Mouse (Mus musculus): ENCODE data around the gene Epc2.
"Not testable (repeated sequence)": the region's sequence is repeated elsewhere in the genome, so short reads cannot be mapped to it uniquely, and the experiment has no call there.

Epc2 gene

GRCm38 (mm10) chr2:49471641-49472355 lies 20.5 kb downstream of the Epc2 start:
- no peak for DNase-seq (ENCODE audit: low spot score in 2 of 2)

DNA sequence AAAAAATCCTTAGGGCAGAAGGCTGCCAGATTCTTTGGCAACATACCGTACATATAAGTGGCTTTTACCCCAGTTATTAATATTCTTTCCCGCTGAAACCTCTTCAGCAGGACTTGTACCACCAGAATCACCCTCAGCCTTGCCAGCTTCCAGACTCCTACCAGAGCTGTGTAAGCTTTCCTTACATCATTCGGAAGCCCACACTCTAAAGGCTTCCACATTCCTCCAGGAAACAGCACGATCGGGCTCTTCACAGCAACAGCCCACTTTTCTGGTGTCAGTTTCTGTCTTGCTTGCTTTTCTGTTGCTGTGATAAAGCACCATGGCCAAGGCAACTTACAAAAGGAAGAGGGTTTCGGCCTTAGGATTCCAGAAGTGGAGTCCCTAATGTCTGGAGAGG lies 21.2 kb downstream of the Epc2 start:
- DNase-seq (ENCODE audit: low spot score in 2 of 2), result no peak

DNA sequence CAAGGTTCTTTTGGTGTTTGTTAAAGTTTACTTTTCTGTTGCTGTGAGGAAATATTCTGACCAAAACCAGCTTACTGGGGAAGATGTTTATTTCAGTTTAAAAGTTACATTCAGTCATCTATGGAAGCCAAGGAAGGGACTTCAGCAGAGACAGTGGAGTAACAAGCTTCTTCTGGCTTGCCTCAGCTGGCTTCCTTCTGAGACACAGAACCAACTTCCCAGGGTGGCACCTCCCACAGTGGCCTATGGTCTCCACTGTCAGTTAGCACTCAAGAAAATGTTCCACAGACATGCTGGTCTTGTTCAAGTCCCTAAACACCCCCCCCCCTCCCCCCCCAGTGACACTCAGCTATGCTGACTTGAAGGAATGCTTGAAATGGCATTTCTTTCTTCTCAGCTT lies 30.9 kb downstream of the Epc2 start:
- no peak for DNase-seq (ENCODE audit: low spot score in 2 of 2)

- no peak for DNase-seq (ENCODE audit: low spot score in 2 of 2)
These were observed 32.1 kb downstream of the Epc2 start for GRCm38 (mm10) chr2:49483382-49483781.

DNA sequence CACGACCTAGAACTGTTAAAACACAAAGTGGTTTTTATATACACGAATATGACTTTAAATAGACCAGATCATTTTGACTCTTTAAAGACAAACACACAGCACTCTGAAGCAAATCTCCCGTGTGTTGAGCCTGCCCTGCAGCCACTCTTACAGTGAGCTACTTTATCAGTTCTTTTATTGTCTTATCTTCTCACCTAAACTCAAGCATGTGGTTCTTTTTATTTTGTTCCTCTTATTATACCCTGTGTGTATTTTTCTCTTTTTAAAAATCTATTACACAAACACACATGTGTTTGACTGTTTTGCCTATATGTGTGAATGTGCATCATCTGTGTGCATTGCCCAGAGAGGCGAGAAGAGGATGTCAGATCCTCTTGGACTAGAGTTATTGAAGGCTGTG lies 50.1 kb downstream of the Epc2 start:
- no peak for DNase-seq (ENCODE audit: low spot score in 2 of 2)

DNA sequence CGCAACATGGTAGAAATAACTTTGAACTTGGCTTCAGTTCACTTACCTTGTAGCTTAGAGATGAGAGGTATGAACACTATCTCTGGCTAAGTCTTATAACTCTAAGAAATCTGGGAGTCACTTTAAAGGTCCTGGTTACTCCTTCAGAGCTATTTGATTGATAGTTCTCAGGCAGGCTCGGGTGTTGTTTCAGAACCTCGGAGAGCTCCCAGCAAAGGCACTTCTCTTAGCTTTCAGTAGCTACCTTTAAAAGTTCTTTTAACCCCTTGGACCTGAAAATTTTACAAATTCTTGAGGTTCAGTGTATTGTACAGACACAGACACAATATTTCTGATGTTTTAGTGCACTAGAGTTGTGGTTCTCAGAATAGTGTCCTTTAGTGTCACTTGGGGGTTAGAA lies 52.3 kb downstream of the Epc2 start:
- DNase-seq (ENCODE audit: low spot score in 2 of 2), result no peak

DNA sequence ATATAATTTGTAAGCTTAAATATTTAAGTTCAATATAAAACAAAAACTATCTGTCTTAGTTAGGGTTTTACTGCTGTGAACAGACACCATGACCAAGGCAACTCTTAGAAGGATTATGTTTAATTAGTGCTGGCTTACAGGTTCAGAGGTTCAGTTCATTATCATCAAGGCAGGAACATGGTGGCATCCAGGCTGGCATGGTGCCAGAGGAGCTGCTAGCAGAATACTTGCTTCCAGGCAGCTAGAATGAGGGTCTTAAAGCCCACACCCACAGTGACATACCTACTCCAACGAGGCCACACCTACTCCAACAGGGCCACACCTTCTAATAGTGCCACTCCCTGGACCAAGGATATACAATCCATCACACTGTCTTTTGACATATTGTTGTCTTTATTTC lies 53.9 kb downstream of the Epc2 start:
- DNase-seq (ENCODE audit: low spot score in 2 of 2), result not testable (repeated sequence)

DNA sequence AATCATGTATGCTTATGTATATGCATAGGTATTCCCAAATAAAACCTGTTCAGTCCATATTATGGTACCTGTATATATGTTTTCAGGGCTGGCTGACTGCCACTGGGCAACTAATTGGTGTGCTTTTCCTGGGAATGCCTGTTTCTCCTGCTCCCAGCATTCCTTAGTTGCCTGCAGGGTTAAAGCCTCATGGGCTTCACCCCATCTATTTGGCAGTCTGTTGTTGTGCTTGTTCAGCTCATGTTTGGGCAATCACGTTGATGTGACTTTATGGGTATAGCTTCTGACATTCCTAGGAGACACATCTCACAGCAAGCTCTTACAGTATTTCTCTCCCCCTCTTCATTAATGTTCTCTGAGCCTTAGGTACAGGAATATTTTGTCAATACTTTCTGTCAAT lies 59.5 kb downstream of the Epc2 start:
- no peak for DNase-seq (ENCODE audit: low spot score in 2 of 2)

GRCm38 (mm10) chr2:49516011-49516410 lies 64.7 kb downstream of the Epc2 start:
- DNase-seq (ENCODE audit: low spot score in 2 of 2), result no peak

GRCm38 (mm10) chr2:49520409-49520808 lies 69.1 kb downstream of the Epc2 start:
- no peak for DNase-seq (ENCODE audit: low spot score in 2 of 2)

GRCm38 (mm10) chr2:49520989-49521388 lies 69.7 kb downstream of the Epc2 start:
- DNase-seq (ENCODE audit: low spot score in 2 of 2), result no peak

DNA sequence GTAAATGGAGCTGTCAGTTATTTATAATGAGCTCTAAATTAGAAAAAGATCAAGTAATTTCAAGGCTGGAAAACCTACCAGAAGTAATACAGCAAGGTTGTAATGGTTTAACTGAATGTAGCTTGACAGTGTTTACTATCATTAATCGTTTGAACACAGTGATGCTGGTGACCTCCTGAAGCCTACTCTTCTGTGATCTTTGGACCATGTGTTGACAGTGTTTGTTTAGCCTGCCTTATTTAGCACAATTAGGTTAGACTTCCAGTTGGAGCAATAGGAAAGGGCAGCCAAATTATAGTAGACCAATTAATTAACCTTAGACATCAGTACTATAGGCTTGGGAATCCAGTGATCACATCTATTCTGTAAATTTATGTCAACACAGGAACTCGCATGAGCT lies 70.3 kb downstream of the Epc2 start:
- no peak for DNase-seq (ENCODE audit: low spot score in 2 of 2)

GRCm38 (mm10) chr2:49522578-49522977 lies 71.3 kb downstream of the Epc2 start:
- DNase-seq (ENCODE audit: low spot score in 2 of 2), result no peak

GRCm38 (mm10) chr2:49537147-49537546 lies 85.9 kb downstream of the Epc2 start:
- no peak for DNase-seq (ENCODE audit: low spot score in 2 of 2)

DNA sequence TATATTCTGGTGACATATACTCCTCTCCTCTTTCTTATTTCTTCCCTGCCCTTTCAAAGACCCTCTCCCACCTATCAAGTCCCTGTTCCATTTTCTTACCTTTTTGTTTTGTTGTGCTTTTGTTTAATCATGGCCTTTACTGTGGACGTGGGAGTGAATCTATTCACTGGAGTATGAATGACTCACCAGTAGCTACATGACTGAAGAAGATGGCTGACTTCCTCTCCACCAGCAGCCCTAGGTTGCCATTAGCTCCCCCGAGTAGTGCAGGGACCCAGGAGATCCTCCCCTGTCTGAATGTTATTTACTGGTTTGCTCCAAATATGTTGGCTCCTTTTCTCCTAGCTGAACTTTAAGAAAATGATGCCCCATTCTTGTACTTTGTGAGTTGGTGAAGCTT lies 86.8 kb downstream of the Epc2 start:
- DNase-seq (ENCODE audit: low spot score in 2 of 2), result no peak

DNA sequence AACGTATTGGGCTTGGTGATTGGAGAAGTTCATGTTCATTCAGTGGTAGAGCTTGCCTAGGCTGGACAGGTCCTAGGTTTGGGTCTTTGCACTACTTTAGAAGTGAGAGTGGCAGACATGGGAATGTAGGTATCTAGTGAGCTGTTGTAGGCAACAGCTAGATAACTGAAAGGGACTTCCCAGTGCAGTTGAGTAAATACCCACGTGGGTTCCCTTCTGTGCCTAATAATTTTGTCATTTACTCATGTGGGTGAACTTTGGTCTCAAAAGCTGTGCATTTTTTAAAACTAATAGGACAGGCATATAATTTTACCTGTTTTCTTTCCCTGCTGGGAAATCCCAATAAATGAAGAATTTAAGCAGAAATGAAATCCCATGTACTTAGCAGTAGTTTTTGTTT lies 88.5 kb downstream of the Epc2 start:
- no peak for DNase-seq (ENCODE audit: low spot score in 2 of 2)

DNA sequence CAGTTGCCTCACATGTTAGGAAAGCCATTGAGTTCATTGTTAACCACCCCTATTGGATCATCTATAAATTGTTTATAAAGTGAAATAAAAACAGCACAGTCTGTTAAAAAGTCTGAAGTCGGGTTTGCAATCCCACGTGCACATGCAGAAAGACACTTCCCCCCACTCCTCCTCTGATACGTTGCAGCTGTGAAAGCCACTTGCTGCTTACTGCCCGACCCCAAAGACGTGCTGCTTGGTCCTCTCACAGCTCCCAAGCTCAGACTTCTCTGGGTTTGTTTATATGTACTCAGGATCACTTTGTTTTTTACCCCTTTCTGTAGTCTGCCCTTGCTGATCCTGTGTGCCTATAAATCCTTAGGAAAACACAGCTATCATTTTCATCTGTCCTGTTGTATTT lies 96.5 kb downstream of the Epc2 start:
- no peak for DNase-seq (ENCODE audit: low spot score in 2 of 2)

GRCm38 (mm10) chr2:49548492-49548891 lies 97.2 kb downstream of the Epc2 start:
- no peak for DNase-seq (ENCODE audit: low spot score in 2 of 2)

- no peak for DNase-seq (ENCODE audit: low spot score in 2 of 2)
These were observed 101.8 kb downstream of the Epc2 start for GRCm38 (mm10) chr2:49553096-49553495.

DNA sequence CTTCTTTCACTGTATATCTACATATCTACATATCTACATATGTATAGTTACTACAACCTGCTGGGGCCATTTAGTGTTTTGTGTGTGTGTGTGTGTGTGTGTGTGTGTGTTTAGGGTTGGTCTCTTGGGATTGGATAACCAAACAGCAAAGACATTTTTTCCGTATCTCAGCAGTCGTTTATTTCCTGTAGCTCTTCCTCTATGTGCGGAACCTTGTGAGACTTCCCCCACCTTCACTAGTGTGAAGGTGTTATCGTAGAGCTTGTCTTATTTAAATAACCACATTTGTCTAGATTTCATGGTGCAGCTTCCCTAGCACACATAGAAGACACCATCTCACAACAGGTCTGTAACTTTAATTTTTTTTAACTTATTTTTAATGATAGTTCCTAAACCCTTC lies 106.1 kb downstream of the Epc2 start:
- DNase-seq (ENCODE audit: low spot score in 2 of 2), result no peak

DNA sequence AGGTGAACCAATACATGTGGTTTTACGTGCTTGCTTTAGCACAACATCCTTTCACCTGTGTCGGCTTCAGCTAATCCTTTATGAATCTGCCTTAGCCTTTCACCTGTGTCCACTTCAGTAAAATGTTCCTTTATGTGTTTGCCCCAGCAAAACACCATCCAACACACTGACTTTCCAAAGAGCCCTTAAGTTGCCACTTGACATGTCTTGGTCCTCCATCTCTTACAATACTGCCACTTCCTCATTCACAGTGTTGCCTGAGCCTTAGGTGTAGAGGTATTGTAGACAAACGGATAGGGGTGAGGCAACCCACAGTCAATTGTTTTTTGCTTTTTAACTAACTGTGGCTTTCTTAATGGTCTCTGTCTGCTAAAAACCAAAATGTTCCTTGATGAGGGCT lies 107.1 kb downstream of the Epc2 start:
- DNase-seq (ENCODE audit: low spot score in 2 of 2), result no peak

GRCm38 (mm10) chr2:49562688-49563350 lies 111.5 kb downstream of the Epc2 start:
- DNase-seq (ENCODE audit: low spot score in 2 of 2), result peak; percentile 81 to 90

DNA sequence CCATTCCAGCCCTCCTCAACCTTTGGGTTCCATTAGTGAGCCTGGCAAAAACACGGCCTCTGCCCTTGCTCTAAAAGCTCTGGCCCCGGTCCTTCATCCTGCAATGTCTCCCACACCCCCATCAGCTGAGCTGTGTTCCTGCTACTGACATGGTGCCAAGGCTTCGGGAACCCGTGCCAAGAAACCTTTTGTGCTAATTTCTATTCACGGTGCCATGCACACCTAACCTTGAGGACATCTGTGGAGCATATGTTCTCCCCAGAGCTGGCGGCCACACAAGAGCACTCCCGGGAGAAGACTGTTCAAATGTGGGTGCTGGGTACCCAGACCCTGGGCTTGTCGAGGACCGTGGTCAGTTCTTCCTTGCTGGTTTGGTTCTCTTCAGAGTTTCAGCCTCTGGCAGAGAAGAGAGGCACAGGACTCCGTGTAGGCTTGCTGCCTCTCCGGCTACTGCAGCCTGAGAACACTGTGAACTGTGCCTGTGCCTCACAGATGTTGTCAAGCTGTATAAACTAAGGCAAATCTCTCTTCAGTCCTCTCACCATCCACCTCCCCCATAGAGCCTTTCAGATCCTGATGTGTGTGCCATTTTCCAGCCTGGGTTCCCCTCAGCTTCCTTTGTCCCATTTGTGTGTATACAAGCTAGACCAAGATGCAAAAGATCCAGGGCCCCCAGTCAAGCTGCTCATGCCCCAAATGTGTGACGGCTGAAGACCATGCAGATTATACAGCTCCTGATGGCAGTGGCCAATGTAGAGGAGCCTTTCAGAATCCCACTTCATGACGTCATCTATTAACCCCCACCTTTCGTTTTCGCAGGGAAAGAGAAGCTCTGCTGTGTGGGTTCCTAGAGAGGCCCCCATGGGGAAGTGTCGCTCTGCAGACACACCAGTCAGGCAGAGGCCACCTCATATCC lies 118.8 kb downstream of the Epc2 start:
- DNase-seq (ENCODE audit: low spot score in 2 of 2), result peak; percentile 23 to 25
